Mouse (Mus musculus) frontal cortex, adult 2 months (tissue): ENCODE data around the gene Ccdc171. TPM values are rescaled to one million over a fixed set of nuclear protein-coding genes. Genes with fewer than 3 reads are reported as not detected.

Source experiments
- DNase-seq, 2 experiments: peaks; one replicate each; pipeline ENCODE4 v3.0.0; 2022; ENCODE audit warnings: low spot score in 1 of 2; ENCODE audit errors: extremely low spot score in 1 of 2
- polyA plus RNA-seq: library from polyadenylated mRNA; depleted of rRNA; stranded (reverse); fragments of >200 nt; gene quantifications from 2 replicates; pipeline ENCODE4 v1.2.3, GENCODE M21; 2012; rRNA removed

Ccdc171 gene
- polyA plus RNA-seq, 1 experiment: 4.2 TPM

DNA sequence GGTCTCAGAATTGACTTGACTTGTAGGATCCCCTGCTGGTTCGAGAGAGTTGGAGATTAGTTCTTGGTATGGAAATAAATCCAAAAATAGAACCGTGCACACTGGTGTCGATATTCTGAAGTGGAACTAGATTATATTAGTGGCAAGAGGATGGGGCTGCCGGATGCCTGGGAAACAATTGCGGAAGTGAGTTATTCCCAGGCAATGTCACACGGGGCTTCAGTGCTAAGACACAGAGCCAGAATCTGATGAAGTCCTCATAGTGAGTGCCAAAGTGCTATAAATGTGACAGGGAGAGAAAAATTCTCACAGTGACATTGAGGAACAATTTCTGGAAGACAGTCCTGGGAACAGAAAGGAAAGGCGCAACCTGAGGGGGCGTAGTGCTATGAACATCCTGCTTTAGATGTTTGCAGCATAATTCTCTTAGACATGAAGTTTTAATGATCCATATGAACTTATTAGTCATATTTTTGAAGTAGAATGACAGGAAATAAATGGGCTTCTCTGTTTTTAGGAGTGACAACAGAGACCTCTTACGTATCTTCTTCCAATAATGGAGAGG lies 376.8 kb downstream of the Ccdc171 start:
- DNase-seq: peak in 1 of 2 experiments; percentile 5

Other genes starting within 250 kb of the Ccdc171 start
- gene Ttc39b, start 201.3 kb upstream of the Ccdc171 start, polyA plus RNA-seq: 17.1 and 19.1 TPM in 2 replicates
- gene Snapc3, start 107.8 kb upstream of the Ccdc171 start, polyA plus RNA-seq: 30.9 and 33.2 TPM in 2 replicates
- 255 and 272 TPM in 2 replicates for gene Psip1, start 39.1 kb upstream of the Ccdc171 start, polyA plus RNA-seq